Mouse (Mus musculus): ENCODE data around the gene Ndufb6. TPM values are rescaled to one million over a fixed set of nuclear protein-coding genes. Genes with fewer than 3 reads are reported as not detected.
"Not testable (repeated sequence)": the region's sequence is repeated elsewhere in the genome, so short reads cannot be mapped to it uniquely, and the experiment has no call there.

The Ndufb6 gene
- polyA plus RNA-seq, 1 experiment from 2014 or later, result 437 TPM

GRCm38 (mm10) chr4:40291511-40291910 lies 12.3 kb upstream of the Ndufb6 start:
- H3K27me3 ChIP-seq (replicated peaks); H3K27ac ChIP-seq (replicated peaks); H3K4me2 ChIP-seq; H3K4me1 ChIP-seq; H3K9ac ChIP-seq (replicated peaks); H3K9me3 ChIP-seq (replicated peaks); H3K36me3 ChIP-seq; H3K4me3 ChIP-seq (replicated peaks); ATAC-seq (ENCODE audit: low FRiP score): not testable (repeated sequence)
- 96% methylated on average over 11 of the region's 11 CpGs for WGBS

GRCm38 (mm10) chr4:40289046-40289445 lies 9.8 kb upstream of the Ndufb6 start:
- H3K4me3 ChIP-seq (replicated peaks), result no peak overlapping the region
- no peaks in the 10 kb centered on the region for H3K9me3 ChIP-seq (replicated peaks)
- WGBS, result 97% methylated on average over 2 of the region's 2 CpGs
- H3K36me3 ChIP-seq, result no peaks in the 10 kb centered on the region
- no peak overlapping the region for H3K4me2 ChIP-seq
- ATAC-seq (ENCODE audit: low FRiP score), result no peak
- H3K9ac ChIP-seq (replicated peaks), result no peak overlapping the region
- no peaks in the 10 kb centered on the region for H3K4me1 ChIP-seq
- H3K27ac ChIP-seq (replicated peaks), result no peak overlapping the region
- H3K27me3 ChIP-seq (replicated peaks), result no peaks in the 10 kb centered on the region

GRCm38 (mm10) chr4:40287415-40287814 lies 8.2 kb upstream of the Ndufb6 start:
- Histone ChIP-seq H3K27ac (replicated peaks) (no peak overlapping the region), H3K9me3 (replicated peaks) (no peaks in the 10 kb centered on the region), H3K36me3 (no peaks in the 10 kb centered on the region), H3K9ac (replicated peaks) (no peak overlapping the region), H3K4me3 (replicated peaks) (no peak overlapping the region), H3K4me2 (no peak overlapping the region), H3K27me3 (replicated peaks) (no peaks in the 10 kb centered on the region), H3K4me1 (no peaks in the 10 kb centered on the region)
- 80% methylated on average over 6 of the region's 6 CpGs for WGBS
- ATAC-seq (ENCODE audit: low FRiP score), result no peak

- H3K4me2 ChIP-seq, result no peak overlapping the region
- H3K9me3 ChIP-seq (replicated peaks), result no peaks in the 10 kb centered on the region
- no peak overlapping the region for H3K27ac ChIP-seq (replicated peaks)
- no peak overlapping the region for H3K4me3 ChIP-seq (replicated peaks)
- no peak overlapping the region for H3K9ac ChIP-seq (replicated peaks)
- H3K36me3 ChIP-seq, result no peaks in the 10 kb centered on the region
- no peaks in the 10 kb centered on the region for H3K4me1 ChIP-seq
- ATAC-seq (ENCODE audit: low FRiP score), result no peak
- H3K27me3 ChIP-seq (replicated peaks), result no peaks in the 10 kb centered on the region
- 24% methylated on average over 4 of the region's 4 CpGs for WGBS
Observed at GRCm38 (mm10) chr4:40285582-40285981, 6.4 kb upstream of the Ndufb6 start.

- Histone ChIP-seq H3K36me3 (peaks cover 24% of the 10 kb centered on the region), H3K9me3 (replicated peaks) (no peaks in the 10 kb centered on the region), H3K9ac (replicated peaks) (peak overlapping the region; percentile 93), H3K27me3 (replicated peaks) (no peaks in the 10 kb centered on the region), H3K27ac (replicated peaks) (peak overlapping the region; percentile 81), H3K4me3 (replicated peaks) (peak overlapping the region; percentile 99), H3K4me1 (peaks cover 20% of the 10 kb centered on the region), H3K4me2 (peak overlapping the region; percentile 80)
- under 1% methylated on average over 21 of the region's 21 CpGs for WGBS
- peak; percentile 76 for ATAC-seq (ENCODE audit: low FRiP score)
Observed at GRCm38 (mm10) chr4:40278880-40279275, 343 bp downstream of the Ndufb6 start.

- WGBS, result under 1% methylated on average over 38 of the region's 38 CpGs
- peak within 1 kb of the TSS; percentile 84 for H3K4me3 ChIP-seq (replicated peaks)
- no peaks in the 10 kb centered on the region for H3K9me3 ChIP-seq (replicated peaks)
- peaks cover 28% of the 10 kb centered on the region for H3K4me1 ChIP-seq
- H3K27me3 ChIP-seq (replicated peaks), result no peaks in the 10 kb centered on the region
- peak within 1 kb of the TSS; percentile 84 for H3K9ac ChIP-seq (replicated peaks)
- peak within 1 kb of the TSS; percentile 89 for H3K4me2 ChIP-seq
- peaks cover 18% of the 10 kb centered on the region for H3K36me3 ChIP-seq
- peak; percentile 93 for ATAC-seq (ENCODE audit: low FRiP score)
- H3K27ac ChIP-seq (replicated peaks), result peak within 1 kb of the TSS; percentile 98
Observed at GRCm38 (mm10) chr4:40269430-40270032, 9.7 kb downstream of the Ndufb6 start, which contains the start of the genes Smim27 and Topors. Smim27 (plus strand) TSS chr4:40269579. Topors (minus strand) TSS chr4:40269850.

GRCm38 (mm10) chr4:40268835-40269234 lies 10.4 kb downstream of the Ndufb6 start:
- Histone ChIP-seq H3K36me3 (peaks cover 15% of the 10 kb centered on the region), H3K9ac (replicated peaks) (peak overlapping the region; percentile 84), H3K4me2 (peak overlapping the region; percentile 89), H3K9me3 (replicated peaks) (no peaks in the 10 kb centered on the region), H3K27ac (replicated peaks) (peak overlapping the region; percentile 98), H3K4me1 (peaks cover 28% of the 10 kb centered on the region), H3K4me3 (replicated peaks) (peak overlapping the region; percentile 84), H3K27me3 (replicated peaks) (no peaks in the 10 kb centered on the region)
- ATAC-seq (ENCODE audit: low FRiP score), result peak; percentile 10; the same call in 1 of the 2 replicates
- WGBS, result under 1% methylated on average over 16 of the region's 16 CpGs

GRCm38 (mm10) chr4:40268204-40268813 lies 10.9 kb downstream of the Ndufb6 start:
- peak; percentile 85 for ATAC-seq (ENCODE audit: low FRiP score)
- Histone ChIP-seq H3K4me3 (replicated peaks) (peak overlapping the region; percentile 84), H3K27ac (replicated peaks) (peak overlapping the region; percentile 98), H3K36me3 (peaks cover 11% of the 10 kb centered on the region), H3K4me1 (peaks cover 28% of the 10 kb centered on the region), H3K27me3 (replicated peaks) (no peaks in the 10 kb centered on the region), H3K9me3 (replicated peaks) (no peaks in the 10 kb centered on the region), H3K4me2 (peak overlapping the region; percentile 89), H3K9ac (replicated peaks) (peak overlapping the region; percentile 84)
- under 1% methylated on average over 48 of the region's 50 CpGs for WGBS

GRCm38 (mm10) chr4:40267681-40268080 lies 11.5 kb downstream of the Ndufb6 start:
- peak overlapping the region; percentile 84 for H3K9ac ChIP-seq (replicated peaks)
- H3K27ac ChIP-seq (replicated peaks), result peak overlapping the region; percentile 98
- H3K4me3 ChIP-seq (replicated peaks), result peak overlapping the region; percentile 84
- H3K27me3 ChIP-seq (replicated peaks), result no peaks in the 10 kb centered on the region
- peak; percentile 3 for ATAC-seq (ENCODE audit: low FRiP score)
- H3K9me3 ChIP-seq (replicated peaks), result no peaks in the 10 kb centered on the region
- peak overlapping the region; percentile 89 for H3K4me2 ChIP-seq
- 69% methylated on average over 7 of the region's 7 CpGs for WGBS
- H3K4me1 ChIP-seq, result peaks cover 28% of the 10 kb centered on the region
- H3K36me3 ChIP-seq, result peaks cover 9% of the 10 kb centered on the region

- Histone ChIP-seq H3K9ac (replicated peaks) (no peak overlapping the region), H3K4me1 (peaks cover 25% of the 10 kb centered on the region), H3K27ac (replicated peaks) (no peak overlapping the region), H3K27me3 (replicated peaks) (no peaks in the 10 kb centered on the region), H3K4me3 (replicated peaks) (no peak overlapping the region), H3K4me2 (no peak overlapping the region), H3K9me3 (replicated peaks) (no peaks in the 10 kb centered on the region), H3K36me3 (peaks cover 35% of the 10 kb centered on the region)
- ATAC-seq (ENCODE audit: low FRiP score), result no peak
- WGBS, result 95% methylated on average over 1 of the region's 1 CpGs
Observed at GRCm38 (mm10) chr4:40264321-40264720, 14.9 kb downstream of the Ndufb6 start.

- WGBS, result 88% methylated on average over 8 of the region's 8 CpGs
- H3K9me3 ChIP-seq (replicated peaks), result no peaks in the 10 kb centered on the region
Observed at GRCm38 (mm10) chr4:40254385-40255103, 24.7 kb downstream of the Ndufb6 start.

More at GRCm38 (mm10) chr4:40254385-40255103, 24.7 kb downstream of the Ndufb6 start:
- H3K4me2 ChIP-seq, result no peak overlapping the region
- H3K27me3 ChIP-seq (replicated peaks), result no peaks in the 10 kb centered on the region
- no peak overlapping the region for H3K4me3 ChIP-seq (replicated peaks)
- H3K4me1 ChIP-seq, result no peaks in the 10 kb centered on the region
- H3K27ac ChIP-seq (replicated peaks), result no peak overlapping the region
- peaks cover 7% of the 10 kb centered on the region for H3K36me3 ChIP-seq
- no peak for ATAC-seq (ENCODE audit: low FRiP score)
- no peak overlapping the region for H3K9ac ChIP-seq (replicated peaks)
